Mouse (Mus musculus) heart, embryonic 14.5 days (tissue): ENCODE results near the gene Smim1. TPM values are rescaled to one million over a fixed set of nuclear protein-coding genes. Genes with fewer than 3 reads are reported as not detected.
A peak's percentile ranks its signal among the peaks of the same experiment; 100 is the strongest.

Experiments
- ATAC-seq: fragments of 200-750 bp; cut with Nextera tagmentation; 2 replicates; pipeline ENCODE4 v1.8.0; 2017; ENCODE audit warnings: low read depth, moderate TSS enrichment; ENCODE audit not compliant: insufficient number of reproducible peaks, insufficient read depth, low FRiP score
- H3K27ac ChIP-seq, 2 experiments: fragments of 200-500 bp in 1 of 2; fragments of 300-500 bp in 1 of 2; sonication (generic) in 1 of 2; replicated peaks in 1 of 2; 2 replicates each; pipeline ENCODE4 v1.5.1; 2012 to 2014; ENCODE audit warnings: low read depth in 2 of 2, low read length in 2 of 2, control low read depth in 1 of 2, mild to moderate bottlenecking in 1 of 2, mixed read lengths in 1 of 2; ENCODE audit not compliant: control insufficient read depth in 1 of 2, insufficient read depth in 1 of 2
- H3K27me3 ChIP-seq: fragments of 300-500 bp; sonication (generic); 2 replicates; pipeline ENCODE4 v1.6.1; 2014; ENCODE audit warnings: mild to moderate bottlenecking, low read length, control low read depth; ENCODE audit not compliant: control insufficient read depth, insufficient read depth
- H3K36me3 ChIP-seq: fragments of 300-500 bp; sonication (generic); 2 replicates; pipeline ENCODE4 v1.6.1; 2014; ENCODE audit warnings: mild to moderate bottlenecking, control low read depth, low read length, mixed read lengths; ENCODE audit not compliant: control insufficient read depth, insufficient read depth
- H3K4me1 ChIP-seq, 2 experiments: fragments of 200-500 bp in 1 of 2; fragments of 300-500 bp in 1 of 2; sonication (generic) in 1 of 2; 2 replicates each; pipeline ENCODE4 v1.6.1; 2012 to 2014; ENCODE audit warnings: low read length in 2 of 2, control low read depth in 1 of 2, mixed read lengths in 1 of 2; ENCODE audit not compliant: control insufficient read depth in 2 of 2, insufficient read depth in 2 of 2
- H3K4me2 ChIP-seq: fragments of 300-500 bp; sonication (generic); 2 replicates; pipeline ENCODE4 v1.6.1; 2014; ENCODE audit warnings: mild to moderate bottlenecking, low read length
- H3K4me3 ChIP-seq, 2 experiments: fragments of 200-500 bp in 1 of 2; fragments of 300-500 bp in 1 of 2; sonication (generic) in 1 of 2; 2 replicates each; pipeline ENCODE4 v1.5.1; 2012 to 2014; ENCODE audit warnings: low read length in 2 of 2, mild to moderate bottlenecking in 2 of 2, control low read depth in 1 of 2, low read depth in 1 of 2, moderate library complexity in 1 of 2; ENCODE audit not compliant: control insufficient read depth in 1 of 2, insufficient read depth in 1 of 2
- H3K9ac ChIP-seq: fragments of 300-500 bp; sonication (generic); 2 replicates; pipeline ENCODE4 v1.6.1; 2014; ENCODE audit warnings: mild to moderate bottlenecking, low read length
- H3K9me3 ChIP-seq: fragments of 300-500 bp; sonication (generic); 2 replicates; pipeline ENCODE4 v1.6.1; 2016; ENCODE audit warnings: low read length, control low read depth; ENCODE audit not compliant: control insufficient read depth
- WGBS: fragments of 180-500 bp; shearing (Covaris S2); extraction: QIAGEN DNeasy Blood & Tissue Kit; methylation state at CpG from one replicate; pipeline ENCODE4 v1.1.7; 2014; 5-methylcytosine and 5-hydroxymethylcytosine counted together
- polyA plus RNA-seq: library from polyadenylated mRNA; unstranded; fragments of >200 nt; fragmentation: Nextera tagmentation; extraction: Ambion mirVana; gene quantifications from 2 replicates; pipeline ENCODE4 v1.2.1, GENCODE M21; 2014

Smim1 gene
- polyA plus RNA-seq, 1 experiment from 2014 or later: 73.1 TPM

GRCm38 (mm10) chr4:154019571-154019970 lies 6.5 kb downstream of the Smim1 start:
- Histone ChIP-seq H3K27me3 (no peaks in the 10 kb centered on the region), H3K9ac (no peak overlapping the region), H3K4me2 (no peak overlapping the region), H3K4me1 (peaks cover 18 to 20% of the 10 kb centered on the region in 2 experiments), H3K36me3 (peaks cover 81% of the 10 kb centered on the region), H3K9me3 (no peaks in the 10 kb centered on the region), H3K4me3 (no peak overlapping the region), H3K27ac (no peak overlapping the region)
- ATAC-seq: no peak
- WGBS: 71% methylated on average over 7 of the region's 7 CpGs

- no peak overlapping the region for H3K27ac ChIP-seq
- H3K9ac ChIP-seq: no peak overlapping the region
- 92% methylated on average over 11 of the region's 11 CpGs for WGBS
- H3K36me3 ChIP-seq: peaks cover 68% of the 10 kb centered on the region
- no peak overlapping the region for H3K4me2 ChIP-seq
- no peaks in the 10 kb centered on the region for H3K27me3 ChIP-seq
- no peaks in the 10 kb centered on the region for H3K9me3 ChIP-seq
- no peak for ATAC-seq
- no peak overlapping the region for H3K4me3 ChIP-seq
- H3K4me1 ChIP-seq: peaks cover 7 to 20% of the 10 kb centered on the region in 2 experiments; a peak in 3 of 4 replicates
Observed at GRCm38 (mm10) chr4:154015476-154015875, 10.6 kb downstream of the Smim1 start.

DNA sequence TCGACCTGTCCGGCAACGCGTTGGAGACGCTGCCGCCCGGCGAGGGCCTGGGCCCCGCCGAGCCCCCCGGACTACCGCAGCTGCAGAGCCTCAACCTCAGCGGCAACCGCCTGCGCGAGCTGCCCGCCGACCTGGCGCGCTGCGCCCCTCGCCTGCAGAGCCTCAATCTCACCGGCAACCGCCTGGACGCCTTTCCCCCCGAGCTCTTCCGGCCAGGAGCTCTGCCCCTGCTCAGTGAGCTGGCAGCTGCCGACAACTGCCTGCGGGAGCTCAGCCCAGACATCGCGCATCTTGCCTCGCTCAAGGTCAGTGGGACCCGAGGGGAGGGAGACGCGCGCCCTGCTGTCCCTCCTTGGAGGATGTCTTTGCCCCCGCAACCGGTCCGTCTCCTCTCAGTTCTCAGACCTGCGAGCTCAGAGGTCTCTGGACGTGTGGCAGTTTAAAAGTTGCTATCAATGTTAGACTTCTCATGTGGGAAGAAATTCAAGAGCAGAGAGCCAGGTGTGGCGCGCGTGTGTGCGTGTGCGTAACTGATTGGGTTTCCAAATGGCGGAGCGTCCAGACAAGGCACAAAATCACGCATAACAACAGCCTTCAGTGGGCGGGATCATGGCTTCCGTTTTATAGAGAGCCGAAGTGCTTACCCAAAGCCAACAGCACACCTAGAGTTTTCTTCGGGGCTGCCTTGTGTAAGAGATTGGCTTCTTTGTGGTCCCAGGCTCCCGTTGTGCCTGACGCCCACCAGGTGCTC lies 13.7 kb downstream of the Smim1 start:
- H3K9ac ChIP-seq: peak overlapping the region; percentile 95
- under 1% methylated on average over 55 of the region's 55 CpGs for WGBS
- no peaks in the 10 kb centered on the region for H3K27me3 ChIP-seq
- peaks cover 37% of the 10 kb centered on the region for H3K36me3 ChIP-seq
- peaks cover 7 to 20% of the 10 kb centered on the region in 2 experiments; a peak in 3 of 4 replicates for H3K4me1 ChIP-seq
- H3K4me3 ChIP-seq: peak overlapping the region; percentile 93 to 98
- peak overlapping the region; percentile 98 for H3K4me2 ChIP-seq
- ATAC-seq: no peak
- peak overlapping the region; percentile 10 to 70; a peak in 3 of 4 replicates for H3K27ac ChIP-seq
- no peaks in the 10 kb centered on the region for H3K9me3 ChIP-seq

GRCm38 (mm10) chr4:154011646-154012089 lies 14.4 kb downstream of the Smim1 start, which contains the start of gene Lrrc47:
Gene Lrrc47 (plus strand): TSS chr4:154011731.
- peak within 1 kb of the TSS; percentile 98 for H3K4me2 ChIP-seq
- WGBS: under 1% methylated on average over 49 of the region's 59 CpGs
- peaks cover 37% of the 10 kb centered on the region for H3K36me3 ChIP-seq
- peak within 1 kb of the TSS; percentile 61 to 70; a peak in 3 of 4 replicates for H3K27ac ChIP-seq
- peak; percentile 90 for ATAC-seq
- peak within 1 kb of the TSS; percentile 95 for H3K9ac ChIP-seq
- peaks cover 7 to 20% of the 10 kb centered on the region in 2 experiments; a peak in 3 of 4 replicates for H3K4me1 ChIP-seq
- H3K9me3 ChIP-seq: no peaks in the 10 kb centered on the region
- no peaks in the 10 kb centered on the region for H3K27me3 ChIP-seq
- H3K4me3 ChIP-seq: peak within 1 kb of the TSS; percentile 93 to 98

DNA sequence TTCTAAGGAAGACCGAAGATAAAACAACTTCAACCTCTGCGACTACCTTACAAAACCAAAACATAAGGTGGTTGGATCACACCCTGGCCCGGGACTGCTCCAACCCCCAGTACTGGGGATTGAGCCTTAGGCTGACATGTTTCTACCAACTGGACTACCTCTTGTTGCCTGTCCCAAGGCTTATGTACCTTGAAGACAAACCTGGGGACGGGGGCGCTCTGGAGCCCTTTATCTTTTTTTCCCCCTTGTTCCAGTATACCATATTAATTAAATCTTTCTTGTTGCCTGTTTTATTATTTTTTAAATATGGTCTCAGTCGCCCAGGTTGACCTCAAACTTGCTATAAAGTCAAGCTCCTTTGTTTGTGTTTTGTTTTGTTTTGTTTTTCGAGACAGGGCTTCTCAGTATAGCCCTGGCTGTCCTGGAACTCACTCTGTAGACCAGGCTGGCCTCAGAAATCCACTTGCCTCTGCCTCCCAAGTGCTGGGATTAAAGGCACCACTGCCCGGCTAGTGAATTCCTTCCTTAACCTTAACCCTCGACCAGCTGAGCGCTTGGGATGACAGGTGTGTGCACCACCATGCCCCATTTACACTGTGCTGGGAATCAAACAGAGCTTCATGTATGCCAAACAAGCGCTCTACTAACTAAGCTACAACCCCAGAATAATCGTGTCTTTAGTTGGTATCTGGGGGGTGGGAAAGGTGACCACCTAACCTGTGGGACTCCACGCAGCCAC lies 15.0 kb downstream of the Smim1 start:
- H3K4me1 ChIP-seq: peaks cover 7 to 20% of the 10 kb centered on the region in 2 experiments; a peak in 3 of 4 replicates
- peak overlapping the region; percentile 95 for H3K9ac ChIP-seq
- peak overlapping the region; percentile 93 to 98 for H3K4me3 ChIP-seq
- no peaks in the 10 kb centered on the region for H3K9me3 ChIP-seq
- H3K27ac ChIP-seq: peak overlapping the region; percentile 61 to 70; a peak in 3 of 4 replicates
- peaks cover 37% of the 10 kb centered on the region for H3K36me3 ChIP-seq
- peak overlapping the region; percentile 98 for H3K4me2 ChIP-seq
- no peak for ATAC-seq
- WGBS: 24% methylated on average over 13 of the region's 13 CpGs
- no peaks in the 10 kb centered on the region for H3K27me3 ChIP-seq

DNA sequence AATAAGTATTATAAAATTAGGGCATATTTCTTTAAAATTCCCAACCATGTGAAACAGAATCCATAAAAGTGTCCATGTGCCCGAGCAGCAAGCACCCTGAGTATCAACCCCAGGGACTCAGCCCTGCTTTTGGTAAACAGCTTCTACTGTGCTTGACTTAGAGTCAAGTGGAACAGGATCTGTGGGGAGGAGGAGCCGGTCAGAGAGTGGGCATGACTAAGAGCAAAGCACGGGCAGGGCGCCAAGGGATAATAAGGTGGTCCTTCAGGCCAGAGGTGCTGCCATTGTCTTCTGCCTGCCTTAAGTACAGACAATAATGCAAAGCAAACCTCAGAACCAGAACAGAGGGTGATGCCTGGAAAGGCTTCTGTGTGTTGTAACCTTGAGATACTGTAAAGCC lies 18.3 kb downstream of the Smim1 start:
- Histone ChIP-seq H3K27ac (no peak overlapping the region), H3K4me2 (no peak overlapping the region), H3K4me1 (peaks cover 4 to 7% of the 10 kb centered on the region in 2 experiments; a peak in 2 of 4 replicates), H3K9me3 (no peaks in the 10 kb centered on the region), H3K4me3 (no peak overlapping the region), H3K36me3 (peaks cover 39% of the 10 kb centered on the region), H3K27me3 (no peaks in the 10 kb centered on the region), H3K9ac (no peak overlapping the region)
- ATAC-seq: no peak
- 64% methylated on average over 4 of the region's 4 CpGs for WGBS

DNA sequence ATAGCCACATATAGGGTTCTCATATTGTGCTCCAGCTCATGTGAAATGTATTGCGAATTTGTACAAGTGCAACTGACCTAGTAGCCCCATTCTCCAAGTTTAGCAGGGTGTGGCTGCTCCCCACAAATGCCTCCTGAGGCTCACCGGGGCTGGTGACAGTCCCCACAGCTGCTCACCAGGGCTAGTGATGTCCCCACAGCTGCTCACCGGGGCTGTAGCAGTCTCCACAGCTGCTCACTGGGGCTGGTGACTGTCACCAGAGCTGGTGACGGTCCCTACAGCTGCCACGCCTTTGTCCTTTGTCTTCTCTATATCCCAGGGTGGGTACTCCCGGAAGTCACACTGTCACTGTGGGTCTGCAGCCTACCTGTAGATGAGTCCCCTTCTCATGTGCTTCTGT lies 19.8 kb downstream of the Smim1 start:
- peaks cover 50% of the 10 kb centered on the region for H3K36me3 ChIP-seq
- no peak for ATAC-seq
- WGBS: 89% methylated on average over 6 of the region's 6 CpGs

More for the DNA sequence above, 19.8 kb downstream of the Smim1 start:
- Histone ChIP-seq H3K9me3 (no peaks in the 10 kb centered on the region), H3K4me2 (no peak overlapping the region), H3K27ac (no peak overlapping the region), H3K4me1 (0 out of 4 replicates have a peak, but pooled peaks cover 2% of the 10 kb centered on the region in 2 experiments), H3K9ac (no peak overlapping the region), H3K27me3 (no peaks in the 10 kb centered on the region), H3K4me3 (no peak overlapping the region)
